Mouse (Mus musculus) central nervous system, embryonic 11.5 days (tissue): Measurements from ENCODE around the gene Mob1b. TPM values are rescaled to one million over a fixed set of nuclear protein-coding genes. Genes with fewer than 3 reads are reported as not detected.

Experiments
- polyA plus RNA-seq: library from polyadenylated mRNA; depleted of rRNA; stranded (reverse); fragments of >200 nt; gene quantifications from 2 replicates; pipeline ENCODE4 v1.2.3, GENCODE M21; 2012; rRNA removed

Gene Mob1b
- 12.8 and 18.6 TPM in 2 replicates for polyA plus RNA-seq

DNA sequence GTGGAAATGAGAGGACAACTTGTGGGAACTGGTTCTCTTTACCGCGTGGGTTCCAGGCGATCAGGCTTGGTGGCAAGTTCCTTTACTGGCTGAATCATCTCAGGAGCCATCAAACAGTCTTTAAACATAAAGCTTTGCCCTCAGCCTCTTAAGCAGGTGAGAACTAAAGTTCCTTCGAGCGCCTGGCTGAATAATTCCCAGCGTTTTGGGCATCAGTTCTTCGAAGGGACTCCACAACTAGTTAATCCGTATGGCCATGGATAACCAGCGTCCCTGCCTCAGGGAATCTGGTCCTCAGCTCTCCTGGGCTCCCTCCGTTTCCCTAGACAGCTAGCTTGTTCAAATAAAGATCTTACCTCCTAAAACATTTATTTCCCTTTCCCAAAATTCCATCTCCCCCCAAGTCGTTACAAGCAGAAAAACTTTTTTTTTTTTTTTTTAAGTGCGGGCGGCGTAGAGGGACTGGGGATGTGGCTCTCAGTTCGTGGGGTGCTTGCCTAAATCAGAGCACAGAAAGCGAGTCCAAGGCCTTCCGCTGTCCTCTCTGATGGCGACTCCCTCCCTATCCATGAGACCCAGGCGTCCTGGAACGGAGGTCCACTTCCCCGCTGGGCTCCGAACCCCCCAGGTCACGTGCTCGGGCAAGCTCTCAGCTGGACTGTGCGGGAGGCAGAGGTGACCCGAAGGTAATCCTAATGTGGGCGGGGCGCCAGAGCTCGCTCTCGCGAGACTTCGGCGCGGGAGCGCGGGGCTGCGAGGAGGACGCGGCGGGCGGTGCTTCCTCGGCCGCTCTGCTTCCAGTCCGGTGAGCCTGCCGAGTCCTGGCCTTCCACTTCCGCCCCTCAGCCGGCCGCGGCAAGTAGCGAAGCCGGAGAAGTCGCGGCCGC is at the start of gene Mob1b:
Mob1b (plus strand) TSS at position 740 of the 887 bp plus-strand sequence.

DNA sequence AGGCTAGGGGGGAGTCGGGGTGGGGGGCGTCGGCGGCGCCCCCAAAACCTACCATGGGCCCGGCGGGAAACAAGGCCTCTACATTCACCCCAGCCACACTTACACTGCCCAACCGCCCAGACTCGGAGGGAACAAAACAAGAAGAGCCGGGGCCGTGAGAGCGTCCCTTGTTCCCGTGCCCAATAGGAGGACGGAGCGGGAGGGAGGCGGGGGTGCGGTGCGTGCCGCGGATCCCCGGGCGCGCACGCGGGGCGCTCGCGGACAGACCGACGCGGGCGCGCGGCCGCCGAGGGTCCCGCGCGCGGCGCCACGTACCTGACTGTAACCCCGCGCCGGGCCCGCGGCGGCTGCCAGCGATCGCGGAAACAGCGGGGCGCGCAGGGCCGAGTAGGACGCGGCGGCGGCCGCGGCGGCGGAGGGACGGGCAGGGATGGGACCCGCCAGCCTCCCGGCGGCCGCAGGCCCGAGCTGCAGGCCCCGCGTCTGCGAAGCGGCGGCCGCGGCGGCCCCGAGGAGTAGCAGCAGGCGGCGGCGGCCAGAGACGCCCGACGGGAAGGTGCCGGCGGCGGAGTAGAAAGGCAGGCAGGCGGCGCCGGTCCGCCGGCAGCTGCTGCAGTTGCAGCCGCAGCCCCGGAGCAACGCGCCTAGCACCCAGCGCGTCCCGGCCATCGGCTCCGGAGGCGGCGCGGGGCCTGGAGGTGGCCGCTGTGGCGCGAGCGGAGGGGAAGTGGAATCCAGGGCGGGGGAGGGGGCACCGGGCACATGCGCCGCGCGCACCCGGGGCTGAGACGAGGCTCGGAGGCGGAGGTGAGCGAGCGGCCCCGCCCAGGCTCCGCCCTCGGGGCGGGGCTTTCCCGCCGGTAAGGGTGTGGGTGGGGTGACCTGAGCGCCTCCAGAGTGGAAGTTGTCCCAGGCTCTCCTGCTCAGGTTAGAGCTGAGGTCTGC is 44.9 kb upstream of the Mob1b start, which contains the start of gene Grsf1:
Grsf1 (minus strand) TSS at position 729 of the 945 bp plus-strand sequence.

DNA sequence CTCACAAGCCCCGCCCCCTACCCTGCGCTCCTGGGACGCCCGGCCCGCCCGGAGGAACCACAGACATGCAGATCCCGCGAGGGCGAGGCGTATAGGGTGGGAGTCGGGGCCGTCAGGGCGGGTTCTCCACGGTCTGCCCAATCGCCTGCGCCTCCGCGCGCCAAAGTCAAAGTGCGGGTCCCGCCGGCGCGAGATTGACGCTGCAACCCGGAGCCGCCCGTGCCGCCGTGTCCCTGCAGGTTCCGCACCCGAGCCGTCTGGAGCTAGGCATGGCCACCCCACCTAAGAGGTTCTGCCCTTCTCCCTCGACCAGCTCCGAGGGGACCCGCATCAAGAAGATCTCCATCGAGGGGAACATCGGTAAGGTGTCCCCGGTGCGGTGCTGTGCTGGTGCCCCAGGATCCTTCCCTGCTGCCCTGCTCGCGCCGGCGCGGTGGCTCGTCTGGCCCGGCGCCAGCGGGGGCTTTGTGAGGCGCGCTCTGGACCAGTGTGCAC is 44.4 kb downstream of the Mob1b start, which contains the start of gene Dck:
Dck (plus strand) TSS at position 10 of the 495 bp plus-strand sequence.

Other genes starting within 250 kb of the Mob1b start
- gene Enam, start 232.9 kb upstream of the Mob1b start, polyA plus RNA-seq: 0.04 TPM in 1 of 2 replicates, not detected in the other
- gene Jchain, start 193.0 kb upstream of the Mob1b start, polyA plus RNA-seq: 0.47 and 0.72 TPM in 2 replicates
- gene Utp3, start 166.4 kb upstream of the Mob1b start, polyA plus RNA-seq: 61.8 and 130 TPM in 2 replicates
- gene Rufy3, start 155.8 kb upstream of the Mob1b start, polyA plus RNA-seq: 63.4 and 75.6 TPM in 2 replicates
- 79.4 and 81.8 TPM in 2 replicates for gene Grsf1, start 44.7 kb upstream of the Mob1b start, polyA plus RNA-seq
- gene Dck, start 44.1 kb downstream of the Mob1b start, polyA plus RNA-seq: 38.7 and 52.8 TPM in 2 replicates
- gene Slc4a4, start 166.0 kb downstream of the Mob1b start, polyA plus RNA-seq: 1.9 and 2.7 TPM in 2 replicates